Mouse (Mus musculus): Measurements from ENCODE around the gene Mrgpra2b. TPM values are rescaled to one million over a fixed set of nuclear protein-coding genes. Genes with fewer than 3 reads are reported as not detected.
"Not testable (repeated sequence)": the region's sequence is repeated elsewhere in the genome, so short reads cannot be mapped to it uniquely, and the experiment has no call there.

Gene Mrgpra2b
- polyA plus RNA-seq, 1 experiment from 2014 or later = not detected

GRCm38 (mm10) chr7:47452015-47452414 is 76.6 kb downstream of the Mrgpra2b start, which contains the start of gene Mrgpra2a:
Mrgpra2a (minus strand) TSS chr7:47452139.
- H3K36me3 ChIP-seq (ENCODE audit: control insufficient read depth, insufficient read depth, low read length); H3K4me1 ChIP-seq (ENCODE audit: control insufficient read depth, insufficient read depth, low read length); H3K9me3 ChIP-seq (ENCODE audit: control insufficient read depth, low read depth, low read length); ATAC-seq (ENCODE audit: insufficient number of reproducible peaks, insufficient read depth, low FRiP score, low read depth); H3K27me3 ChIP-seq (ENCODE audit: control insufficient read depth, insufficient read depth, low read length); H3K9ac ChIP-seq (replicated peaks; ENCODE audit: low read depth, low read length); H3K4me3 ChIP-seq (ENCODE audit: low read depth, low read length); H3K4me2 ChIP-seq (replicated peaks; ENCODE audit: low read depth, low read length); H3K27ac ChIP-seq (ENCODE audit: low read length): not testable (repeated sequence)
- WGBS = no CpG with 5 or more reads among the region's 1 CpGs

GRCm38 (mm10) chr7:47445729-47446128 is 82.9 kb downstream of the Mrgpra2b start:
- not testable (repeated sequence) for H3K27me3 ChIP-seq (ENCODE audit: control insufficient read depth, insufficient read depth, low read length); ATAC-seq (ENCODE audit: insufficient number of reproducible peaks, insufficient read depth, low FRiP score, low read depth); H3K36me3 ChIP-seq (ENCODE audit: control insufficient read depth, insufficient read depth, low read length); H3K9ac ChIP-seq (replicated peaks; ENCODE audit: low read depth, low read length); H3K9me3 ChIP-seq (ENCODE audit: control insufficient read depth, low read depth, low read length); H3K27ac ChIP-seq (ENCODE audit: low read length); H3K4me1 ChIP-seq (ENCODE audit: control insufficient read depth, insufficient read depth, low read length); H3K4me2 ChIP-seq (replicated peaks; ENCODE audit: low read depth, low read length); H3K4me3 ChIP-seq (ENCODE audit: low read depth, low read length)

- 40% methylated on average over 1 of the region's 2 CpGs for WGBS
- H3K4me1 ChIP-seq (ENCODE audit: control insufficient read depth, insufficient read depth, low read length); H3K4me2 ChIP-seq (replicated peaks; ENCODE audit: low read depth, low read length); H3K36me3 ChIP-seq (ENCODE audit: control insufficient read depth, insufficient read depth, low read length); H3K27me3 ChIP-seq (ENCODE audit: control insufficient read depth, insufficient read depth, low read length); H3K4me3 ChIP-seq (ENCODE audit: low read depth, low read length); H3K9ac ChIP-seq (replicated peaks; ENCODE audit: low read depth, low read length); H3K27ac ChIP-seq (ENCODE audit: low read length); ATAC-seq (ENCODE audit: insufficient number of reproducible peaks, insufficient read depth, low FRiP score, low read depth); H3K9me3 ChIP-seq (ENCODE audit: control insufficient read depth, low read depth, low read length): not testable (repeated sequence)
Observed at GRCm38 (mm10) chr7:47436463-47436862, 92.2 kb downstream of the Mrgpra2b start.

GRCm38 (mm10) chr7:47427815-47428508 is 100.7 kb downstream of the Mrgpra2b start:
- H3K9me3 ChIP-seq (ENCODE audit: control insufficient read depth, low read depth, low read length); H3K4me1 ChIP-seq (ENCODE audit: control insufficient read depth, insufficient read depth, low read length); H3K9ac ChIP-seq (replicated peaks; ENCODE audit: low read depth, low read length); H3K27me3 ChIP-seq (ENCODE audit: control insufficient read depth, insufficient read depth, low read length); ATAC-seq (ENCODE audit: insufficient number of reproducible peaks, insufficient read depth, low FRiP score, low read depth); H3K27ac ChIP-seq (ENCODE audit: low read length); H3K36me3 ChIP-seq (ENCODE audit: control insufficient read depth, insufficient read depth, low read length); H3K4me3 ChIP-seq (ENCODE audit: low read depth, low read length); H3K4me2 ChIP-seq (replicated peaks; ENCODE audit: low read depth, low read length): not testable (repeated sequence)

Other genes starting within 250 kb of the Mrgpra2b start
- not detected in 2 replicates for gene Mrgpra1, start 174.6 kb downstream of the Mrgpra2b start, polyA plus RNA-seq (2014; fragmentation: Nextera tagmentation; extraction: Ambion mirVana)
- not detected in 2 replicates for gene Mrgpra2a, start 76.7 kb downstream of the Mrgpra2b start, polyA plus RNA-seq (2014; fragmentation: Nextera tagmentation; extraction: Ambion mirVana)
- gene Mrgpra3, start 72.5 kb upstream of the Mrgpra2b start, polyA plus RNA-seq (2014; fragmentation: Nextera tagmentation; extraction: Ambion mirVana) = not detected in 2 replicates